Mouse (Mus musculus): ENCODE results near the gene Hist1h2bb. TPM values are rescaled to one million over a fixed set of nuclear protein-coding genes. Genes with fewer than 3 reads are reported as not detected.

Hist1h2bb gene
- total and polyA plus RNA-seq, 3 experiments, result 0.53 to 2,852 (median 54.6) TPM

GRCm38 (mm10) chr13:23732156-23732804 lies 14.3 kb upstream of the Hist1h2bb start:
- DNase-seq (ENCODE audit: extremely low read depth), result no peak
- H3K4me1 ChIP-seq (ENCODE audit: control insufficient read depth in 1 of 2, insufficient read depth in 2 of 2), result no peaks in the 10 kb centered on the region
- H3K27me3 ChIP-seq (replicated peaks), result no peaks in the 10 kb centered on the region
- no peak overlapping the region for H3K4me3 ChIP-seq (replicated peaks in 1 of 3; ENCODE audit: low read depth in 2 of 3, low read length in 2 of 3, poor library complexity in 1 of 3)
- dilution Hi-C loops (cut with MboI; ENCODE audit: extremely low pct_ligation_motif_present, extremely low pct_unique_long_range_greater_than_20kb, low sequenced_read_pairs) (no loop called here), in situ Hi-C loops (cut with MboI; ENCODE audit: low pct_ligation_motif_present, low pct_unique_long_range_greater_than_20kb, low sequenced_read_pairs) (no loop called here)
- TF ChIP-seq ZMIZ1 (IDR thresholded peaks at IDR 0.05; ENCODE audit: low read depth, low read length), result no peak
- no peak for TF ChIP-seq USF1 (IDR thresholded peaks at IDR 0.05; ENCODE audit: low read depth, low read length)
- TF ChIP-seq RCOR1 (conservative IDR thresholded peaks at IDR 0.05; ENCODE audit: low read depth, low read length), result no peak
- peak; percentile 95 for TF ChIP-seq SMC3 (IDR thresholded peaks at IDR 0.05; ENCODE audit: low read depth, low read length)
- TF ChIP-seq CTCF (conservative IDR thresholded peaks at IDR 0.05 in 1 of 2, IDR thresholded peaks at IDR 0.05 in 1 of 2; ENCODE audit: low read depth in 2 of 2, low read length in 2 of 2), result peak; percentile 62 to 97
- TF ChIP-seq KAT2A (IDR thresholded peaks at IDR 0.05; ENCODE audit: insufficient replicate concordance, low read length), result no peak
- no peak for TF ChIP-seq UBTF (IDR thresholded peaks at IDR 0.05; ENCODE audit: low read depth, low read length)
- peak; percentile 76 for TF ChIP-seq ZC3H11A (IDR thresholded peaks at IDR 0.05; ENCODE audit: low read depth, low read length)
- no peak for TF ChIP-seq GABPA (IDR thresholded peaks at IDR 0.05; ENCODE audit: insufficient replicate concordance, low read depth, low read length)
- TF ChIP-seq JUN (IDR thresholded peaks at IDR 0.05; ENCODE audit: insufficient read depth, low read depth, low read length), result no peak
- no peak for TF ChIP-seq PAX5 (IDR thresholded peaks at IDR 0.05; ENCODE audit: low read length)
- TF ChIP-seq RAD21 (IDR thresholded peaks at IDR 0.05; ENCODE audit: low read depth, low read length), result peak; percentile 95
- no peak for TF ChIP-seq MEF2A (IDR thresholded peaks at IDR 0.05; ENCODE audit: borderline replicate concordance, low read depth, low read length)
- no peak for TF ChIP-seq MAZ (IDR thresholded peaks at IDR 0.05; ENCODE audit: low read depth, low read length)
- no peak for TF ChIP-seq CHD2 (IDR thresholded peaks at IDR 0.05; ENCODE audit: low read length)
- TF ChIP-seq MAX (IDR thresholded peaks at IDR 0.05; ENCODE audit: low read length), result peak; percentile 88
- TF ChIP-seq EP300 (IDR thresholded peaks at IDR 0.05; ENCODE audit: low read length), result no peak
- TF ChIP-seq SIN3A (IDR thresholded peaks at IDR 0.05; ENCODE audit: low read length), result no peak
- TF ChIP-seq TCF12 (IDR thresholded peaks at IDR 0.05; ENCODE audit: low read depth, low read length), result no peak
- peak; percentile 87 for TF ChIP-seq BHLHE40 (IDR thresholded peaks at IDR 0.05; ENCODE audit: low read depth, low read length)
- no peak for TF ChIP-seq NELFE (IDR thresholded peaks at IDR 0.05; ENCODE audit: low read depth, low read length)
- no peak for TF ChIP-seq MXI1 (IDR thresholded peaks at IDR 0.05; ENCODE audit: low read depth, low read length)
- TF ChIP-seq TBP (conservative IDR thresholded peaks at IDR 0.05; ENCODE audit: low read depth, low read length), result no peak
- TF ChIP-seq NRF1 (IDR thresholded peaks at IDR 0.05; ENCODE audit: low read depth, low read length), result no peak
- TF ChIP-seq CHD1 (IDR thresholded peaks at IDR 0.05; ENCODE audit: low read depth, low read length), result no peak
- no peak for TF ChIP-seq ZKSCAN1 (IDR thresholded peaks at IDR 0.05; ENCODE audit: borderline replicate concordance, low read depth, low read length)
- no peak for TF ChIP-seq POLR2AphosphoS2 (IDR thresholded peaks at IDR 0.05; ENCODE audit: low read depth, low read length)
- no peak for TF ChIP-seq ETS1 (conservative IDR thresholded peaks at IDR 0.05; ENCODE audit: low read depth, low read length)
- TF ChIP-seq USF2 (conservative IDR thresholded peaks at IDR 0.05; ENCODE audit: low read depth, low read length), result no peak
- no peak for TF ChIP-seq E2F4 (IDR thresholded peaks at IDR 0.05; ENCODE audit: insufficient replicate concordance, low read depth, low read length)
- TF ChIP-seq IRF4 (IDR thresholded peaks at IDR 0.05; ENCODE audit: low read depth, low read length), result no peak
- TF ChIP-seq POLR2A (IDR thresholded peaks at IDR 0.05; ENCODE audit: low read depth, low read length), result no peak
- TF ChIP-seq MYC (IDR thresholded peaks at IDR 0.05; ENCODE audit: low read depth, low read length), result peak; percentile 95
- TF ChIP-seq MAFK (IDR thresholded peaks at IDR 0.05; ENCODE audit: insufficient replicate concordance, low read length), result no peak
- no peak for TF ChIP-seq ELF1 (IDR thresholded peaks at IDR 0.05; ENCODE audit: low read depth, low read length)
- no peak for TF ChIP-seq HCFC1 (IDR thresholded peaks at IDR 0.05; ENCODE audit: low read depth, low read length)
- TF ChIP-seq ZNF384 (IDR thresholded peaks at IDR 0.05; ENCODE audit: low read depth, low read length), result no peak
- 0 out of 2 replicates have a peak, but pooled peaks have one; percentile 38 for TF ChIP-seq JUND (conservative IDR thresholded peaks at IDR 0.05; ENCODE audit: low read depth, low read length)
- no peaks in the 10 kb centered on the region for H3K36me3 ChIP-seq (replicated peaks in 1 of 2; ENCODE audit: control insufficient read depth in 1 of 2, insufficient read depth in 1 of 2, low read length in 1 of 2)
- H3K9ac ChIP-seq (ENCODE audit: insufficient read depth, low read depth), result no peak overlapping the region
- H3K4me2 ChIP-seq (ENCODE audit: insufficient read depth, low read depth, poor library complexity, severe bottlenecking), result no peak overlapping the region
- no peaks in the 10 kb centered on the region for H3K9me3 ChIP-seq (replicated peaks; ENCODE audit: low read length)
- no peak overlapping the region for H3K27ac ChIP-seq (ENCODE audit: insufficient read depth, low read depth)
- no peaks in the 10 kb centered on the region for H3K79me2 ChIP-seq (replicated peaks; ENCODE audit: control insufficient read depth, extremely low read depth, insufficient read depth, poor library complexity, severe bottlenecking)
